ENCODE assay signal across 8 mouse cellular contexts in the genomic region with DNA sequence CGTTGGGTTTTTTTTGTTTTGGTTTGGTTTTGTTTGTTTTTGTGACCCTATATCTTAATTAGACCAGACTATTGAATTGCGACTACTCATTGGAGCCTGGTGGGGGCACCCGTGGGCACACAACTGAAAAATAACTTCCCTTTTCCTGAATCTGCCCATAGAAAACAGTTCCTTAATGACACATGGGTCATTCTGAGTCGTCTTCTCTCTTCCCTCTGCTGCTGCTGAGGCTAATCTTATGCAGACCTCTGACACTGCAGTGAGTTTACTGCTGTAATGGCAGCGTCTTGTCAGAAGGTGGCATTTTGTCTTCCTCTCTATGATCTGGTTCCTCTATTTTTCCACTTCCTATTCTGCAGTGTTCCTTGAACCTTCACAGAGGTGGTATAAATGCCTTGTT. TPM values are rescaled to one million over a fixed set of nuclear protein-coding genes. Genes with fewer than 3 reads are reported as not detected.
DNase-seq lines count a peak whose midpoint lies in the region; ATAC-seq and TF ChIP-seq lines count a peak whose summit lies in the region.

No protein-coding gene starts in this region.

- ATAC-seq in heart, embryonic 12.5 days (ENCODE audit: insufficient number of reproducible peaks, low FRiP score), result no peak
- no peak for ATAC-seq in embryonic facial prominence, embryonic 13.5 days (ENCODE audit: insufficient number of reproducible peaks, insufficient read depth, low FRiP score, low TSS enrichment, low read depth)
- no peak for ATAC-seq in intestine, embryonic 16.5 days
- ATAC-seq in midbrain, embryonic 14.5 days (ENCODE audit: low FRiP score, low TSS enrichment), result no peak

- DNase-seq in heart, postnatal 14 days, result no peak
- no peak for DNase-seq in ES-E14 (ENCODE audit: low read depth, low spot score)
- peak; percentile 40 for DNase-seq in midbrain, embryonic 14.5 days
- DNase-seq in layer of hippocampus, adult 11-12 months (ENCODE audit: low spot score), result no peak
- no peak for DNase-seq in urinary bladder, postnatal 36 days (ENCODE audit: low spot score in 2 of 2)

- peaks cover 27% of the 10 kb centered on the region for H3K4me1 ChIP-seq in heart, embryonic 12.5 days (replicated peaks)
- H3K4me1 ChIP-seq in ES-E14 (ENCODE audit: control insufficient read depth in 2 of 2, insufficient read depth in 2 of 2, low read length in 2 of 2, poor library complexity in 1 of 2), result no peaks in the 10 kb centered on the region
- H3K4me1 ChIP-seq in embryonic facial prominence, embryonic 13.5 days, result peaks cover 30% of the 10 kb centered on the region
- H3K4me1 ChIP-seq in intestine, embryonic 16.5 days (ENCODE audit: control insufficient read depth, insufficient read depth, low read length), result peaks cover 14% of the 10 kb centered on the region
- H3K4me1 ChIP-seq in midbrain, embryonic 14.5 days (ENCODE audit: control insufficient read depth, insufficient read depth, low read length), result peaks cover 15% of the 10 kb centered on the region

- H3K4me2 ChIP-seq in heart, embryonic 12.5 days, result peak overlapping the region; percentile 98
- H3K4me2 ChIP-seq in embryonic facial prominence, embryonic 13.5 days, result peak overlapping the region; percentile 96
- H3K4me2 ChIP-seq in intestine, embryonic 16.5 days (ENCODE audit: low read depth, low read length), result peak overlapping the region; percentile 66
- peak overlapping the region; percentile 95 for H3K4me2 ChIP-seq in midbrain, embryonic 14.5 days (ENCODE audit: low read length)

- intact Hi-C loops in heart, postnatal 14 days (cut with DNase I), result no loop called here

- no peaks in the 10 kb centered on the region for H3K27me3 ChIP-seq in heart, embryonic 12.5 days (replicated peaks)
- no peaks in the 10 kb centered on the region for H3K27me3 ChIP-seq in embryonic facial prominence, embryonic 13.5 days
- no peaks in the 10 kb centered on the region for H3K27me3 ChIP-seq in intestine, embryonic 16.5 days (replicated peaks; ENCODE audit: control insufficient read depth, insufficient read depth, low read length)
- H3K27me3 ChIP-seq in midbrain, embryonic 14.5 days (ENCODE audit: control insufficient read depth, insufficient read depth, low read length), result no peaks in the 10 kb centered on the region

- no peak overlapping the region for H3K27ac ChIP-seq in heart, embryonic 12.5 days (ENCODE audit: poor library complexity, severe bottlenecking)
- no peak overlapping the region for H3K27ac ChIP-seq in ES-E14 (ENCODE audit: insufficient read depth, low read depth, low read length, poor library complexity, severe bottlenecking)
- no peak overlapping the region for H3K27ac ChIP-seq in embryonic facial prominence, embryonic 13.5 days
- no peak overlapping the region for H3K27ac ChIP-seq in intestine, embryonic 16.5 days (ENCODE audit: low read length)
- H3K27ac ChIP-seq in midbrain, embryonic 14.5 days (replicated peaks; ENCODE audit: low read depth, low read length), result no peak overlapping the region

- in situ Hi-C loops in ES-E14 (cut with MboI; ENCODE audit: low sequenced_read_pairs in 2 of 2, unreplicated experiment in 2 of 2), result loop anchor here in 1 of 2 experiments (10.0 kb wide), 1 partner anchor 164 kb away; the partner anchor contains the start of gene Tigar

- H3K9ac ChIP-seq in heart, embryonic 12.5 days, result peak overlapping the region; percentile 53; the same call in 1 of the 2 replicates
- H3K9ac ChIP-seq in ES-E14 (ENCODE audit: insufficient read depth, low read depth, low read length, poor library complexity, severe bottlenecking), result peak overlapping the region; percentile 27; the same call in 1 of the 2 replicates
- H3K9ac ChIP-seq in embryonic facial prominence, embryonic 13.5 days, result peak overlapping the region; percentile 87
- H3K9ac ChIP-seq in intestine, embryonic 16.5 days (ENCODE audit: low read depth, low read length), result peak overlapping the region; percentile 68
- peak overlapping the region; percentile 60; the same call in 1 of the 2 replicates for H3K9ac ChIP-seq in midbrain, embryonic 14.5 days (replicated peaks; ENCODE audit: low read length)

- no peaks in the 10 kb centered on the region for H3K9me3 ChIP-seq in heart, embryonic 12.5 days (replicated peaks)
- no peaks in the 10 kb centered on the region for H3K9me3 ChIP-seq in ES-E14 (ENCODE audit: control insufficient read depth, insufficient read depth, low read depth, low read length)
- no peaks in the 10 kb centered on the region for H3K9me3 ChIP-seq in embryonic facial prominence, embryonic 13.5 days
- H3K9me3 ChIP-seq in intestine, embryonic 16.5 days (ENCODE audit: control insufficient read depth, low read length), result no peaks in the 10 kb centered on the region
- no peaks in the 10 kb centered on the region for H3K9me3 ChIP-seq in midbrain, embryonic 14.5 days (ENCODE audit: control insufficient read depth, low read length)

- 5% methylated on average over 5 of the region's 5 CpGs for WGBS in heart, embryonic 12.5 days
- 3% methylated on average over 5 of the region's 5 CpGs for WGBS in embryonic facial prominence, embryonic 13.5 days
- 2% methylated on average over 5 of the region's 5 CpGs for WGBS in intestine, embryonic 16.5 days
- 1% methylated on average over 5 of the region's 5 CpGs for WGBS in midbrain, embryonic 14.5 days

- H3K36me3 ChIP-seq in heart, embryonic 12.5 days, result peaks cover 18% of the 10 kb centered on the region
- peaks cover 4% of the 10 kb centered on the region; the same call in 1 of the 2 replicates for H3K36me3 ChIP-seq in ES-E14 (ENCODE audit: control insufficient read depth, insufficient read depth, low read length, poor library complexity, severe bottlenecking)
- H3K36me3 ChIP-seq in embryonic facial prominence, embryonic 13.5 days, result peaks cover 20% of the 10 kb centered on the region; the same call in 1 of the 2 replicates
- H3K36me3 ChIP-seq in intestine, embryonic 16.5 days (ENCODE audit: control insufficient read depth, insufficient read depth, low read length), result no peaks in the 10 kb centered on the region
- H3K36me3 ChIP-seq in midbrain, embryonic 14.5 days (ENCODE audit: control insufficient read depth, insufficient read depth, low read length), result peaks cover 32% of the 10 kb centered on the region

- peak overlapping the region; percentile 76 for H3K4me3 ChIP-seq in heart, embryonic 12.5 days
- H3K4me3 ChIP-seq in ES-E14 (ENCODE audit: insufficient read depth in 1 of 2, low read depth in 1 of 2, low read length in 2 of 2, poor library complexity in 1 of 2, severe bottlenecking in 1 of 2), result peak overlapping the region; percentile 61 to 65
- peak overlapping the region; percentile 76 for H3K4me3 ChIP-seq in embryonic facial prominence, embryonic 13.5 days
- peak overlapping the region; percentile 65 for H3K4me3 ChIP-seq in intestine, embryonic 16.5 days (ENCODE audit: low read length)
- H3K4me3 ChIP-seq in midbrain, embryonic 14.5 days (replicated peaks; ENCODE audit: low read depth, low read length), result peak overlapping the region; percentile 67

TF ChIP-seq in ES-E14, 5 proteins besides CTCF, POLR2A, EP300 and RAD21:
- TF ChIP-seq ZC3H11A (IDR thresholded peaks at IDR 0.05; ENCODE audit: borderline replicate concordance, low read depth, low read length) (no peak), ZNF384 (IDR thresholded peaks at IDR 0.05; ENCODE audit: low read depth, low read length) (no peak), CHD2 (IDR thresholded peaks at IDR 0.05; ENCODE audit: low read depth, low read length) (no peak), MAFK (IDR thresholded peaks at IDR 0.05; ENCODE audit: insufficient read depth, low read depth, low read length) (no peak), HCFC1 (IDR thresholded peaks at IDR 0.05; ENCODE audit: borderline replicate concordance, insufficient read depth, low read length) (no peak)

RNA-seq across cellular contexts. Expression of gene D6Wsu163e, which starts 0.7 kb away (rescaled TPM):
- polyA plus RNA-seq in heart, embryonic 12.5 days (2016; fragmentation: Nextera tagmentation; extraction: Ambion mirVana), result 12.6 and 13.2 TPM in 2 replicates
- total RNA-seq in heart, postnatal 14 days (2021), result 10 to 100 TPM; 12.2 to 14.3 TPM
- total RNA-seq in ES-E14 (2012; rRNA removed), result 11.6 and 20.3 TPM in 2 replicates
- polyA plus RNA-seq in embryonic facial prominence, embryonic 13.5 days (2015; fragmentation: Nextera tagmentation; extraction: Ambion mirVana), result 17.2 and 17.8 TPM in 2 replicates
- 20.7 and 23.1 TPM in 2 replicates for polyA plus RNA-seq in intestine, embryonic 16.5 days (2015; fragmentation: Nextera tagmentation; extraction: Ambion mirVana)
- polyA plus RNA-seq in midbrain, embryonic 14.5 days (2014; fragmentation: Nextera tagmentation; extraction: Ambion mirVana), result 28.6 and 34.8 TPM in 2 replicates

RNA-seq across cellular contexts. Expression of gene Rad51ap1, which starts 1.1 kb away (rescaled TPM):
- polyA plus RNA-seq in heart, embryonic 12.5 days (2016; fragmentation: Nextera tagmentation; extraction: Ambion mirVana), result 39.1 and 42.5 TPM in 2 replicates
- total RNA-seq in heart, postnatal 14 days (2021), result 1 to 10 TPM; 3.7 to 4.2 TPM
- 40.5 and 40.6 TPM in 2 replicates for total RNA-seq in ES-E14 (2012; rRNA removed)
- polyA plus RNA-seq in embryonic facial prominence, embryonic 13.5 days (2015; fragmentation: Nextera tagmentation; extraction: Ambion mirVana), result 52.7 and 60.5 TPM in 2 replicates
- polyA plus RNA-seq in intestine, embryonic 16.5 days (2015; fragmentation: Nextera tagmentation; extraction: Ambion mirVana), result 35.2 and 37.1 TPM in 2 replicates
- 13.2 and 14.8 TPM in 2 replicates for polyA plus RNA-seq in midbrain, embryonic 14.5 days (2014; fragmentation: Nextera tagmentation; extraction: Ambion mirVana)

RNA-seq across cellular contexts. Expression of gene Dyrk4, which starts 18.8 kb away (rescaled TPM):
- 0.17 TPM in 1 of 2 replicates, not detected in the other for polyA plus RNA-seq in heart, embryonic 12.5 days (2016; fragmentation: Nextera tagmentation; extraction: Ambion mirVana)
- total RNA-seq in heart, postnatal 14 days (2021), result not detected
- 0.74 and 1.3 TPM in 2 replicates for total RNA-seq in ES-E14 (2012; rRNA removed)
- 0.10 and 0.36 TPM in 2 replicates for polyA plus RNA-seq in embryonic facial prominence, embryonic 13.5 days (2015; fragmentation: Nextera tagmentation; extraction: Ambion mirVana)
- not detected in 2 replicates for polyA plus RNA-seq in intestine, embryonic 16.5 days (2015; fragmentation: Nextera tagmentation; extraction: Ambion mirVana)
- polyA plus RNA-seq in midbrain, embryonic 14.5 days (2014; fragmentation: Nextera tagmentation; extraction: Ambion mirVana), result not detected in 2 replicates

Comparison
In these comparisons a context has a peak if more than half of its experiments do, and no peak if none do; other contexts are left out.
1. H3K9ac ChIP-seq: peak in every context shown above with its lines; median percentile 87 in embryonic facial prominence, embryonic 13.5 days; 68 in intestine, embryonic 16.5 days; 60 in midbrain, embryonic 14.5 days; 53 in heart, embryonic 12.5 days; 27 in ES-E14.